Mouse (Mus musculus) stomach, embryonic 16.5 days (tissue): ENCODE results near the gene Kcnd3. TPM values are rescaled to one million over a fixed set of nuclear protein-coding genes. Genes with fewer than 3 reads are reported as not detected.

Source experiments
- ATAC-seq: fragments of 200-750 bp; cut with Nextera tagmentation; 2 replicates; pipeline ENCODE4 v1.8.0; 2017; ENCODE audit warnings: moderate number of reproducible peaks, moderate TSS enrichment; ENCODE audit not compliant: insufficient read depth, low FRiP score
- H3K27ac ChIP-seq: fragments of 300-500 bp; sonication (generic); 2 replicates; pipeline ENCODE4 v1.5.1; 2014; ENCODE audit warnings: low read length
- H3K27me3 ChIP-seq: fragments of 300-500 bp; sonication (generic); 2 replicates; pipeline ENCODE4 v1.6.1; 2014; ENCODE audit warnings: low read length, control low read depth, mixed read lengths; ENCODE audit not compliant: control insufficient read depth, insufficient read depth
- H3K36me3 ChIP-seq: fragments of 300-500 bp; sonication (generic); 2 replicates; pipeline ENCODE4 v1.6.1; 2014; ENCODE audit warnings: low read length; ENCODE audit not compliant: control insufficient read depth, insufficient read depth
- H3K4me1 ChIP-seq: fragments of 300-500 bp; sonication (generic); 2 replicates; pipeline ENCODE4 v1.6.1; 2014; ENCODE audit warnings: low read length, control low read depth, mixed read lengths; ENCODE audit not compliant: control insufficient read depth, insufficient read depth
- H3K4me2 ChIP-seq: fragments of 300-500 bp; sonication (generic); 2 replicates; pipeline ENCODE4 v1.6.1; 2014; ENCODE audit warnings: low read depth, low read length, mixed read lengths
- H3K4me3 ChIP-seq: fragments of 300-500 bp; sonication (generic); replicated peaks from 2 replicates; pipeline ENCODE4 v1.5.1; 2014; ENCODE audit warnings: mild to moderate bottlenecking, low read length
- H3K9ac ChIP-seq: fragments of 300-500 bp; sonication (generic); 2 replicates; pipeline ENCODE4 v1.6.1; 2014; ENCODE audit warnings: low read length
- H3K9me3 ChIP-seq: fragments of 300-500 bp; sonication (generic); replicated peaks from 2 replicates; pipeline ENCODE4 v1.6.1; 2016; ENCODE audit warnings: low read length, control low read depth; ENCODE audit not compliant: control insufficient read depth
- WGBS: fragments of 180-500 bp; shearing (Covaris S2); extraction: QIAGEN DNeasy Blood & Tissue Kit; methylation state at CpG from one replicate; pipeline ENCODE4 v1.1.7; 2014; 5-methylcytosine and 5-hydroxymethylcytosine counted together
- polyA plus RNA-seq: library from polyadenylated mRNA; unstranded; fragments of >200 nt; fragmentation: Nextera tagmentation; extraction: Ambion mirVana; gene quantifications from 2 replicates; pipeline ENCODE4 v1.2.1, GENCODE M21; 2015

The Kcnd3 gene
- polyA plus RNA-seq, 1 experiment from 2014 or later = 5.6 TPM

- no peaks in the 10 kb centered on the region for H3K27me3 ChIP-seq
- H3K4me3 ChIP-seq = no peak overlapping the region
- H3K4me2 ChIP-seq = no peak overlapping the region
- H3K4me1 ChIP-seq = 0 out of 2 replicates have a peak, but pooled peaks cover 4% of the 10 kb centered on the region
- ATAC-seq = no peak
- H3K27ac ChIP-seq = no peak overlapping the region
- no peaks in the 10 kb centered on the region for H3K36me3 ChIP-seq
- no peaks in the 10 kb centered on the region for H3K9me3 ChIP-seq
- 77% methylated on average over 8 of the region's 8 CpGs for WGBS
- no peak overlapping the region for H3K9ac ChIP-seq
These were observed 76.7 kb downstream of the Kcnd3 start for GRCm38 (mm10) chr3:105528860-105529259.

DNA sequence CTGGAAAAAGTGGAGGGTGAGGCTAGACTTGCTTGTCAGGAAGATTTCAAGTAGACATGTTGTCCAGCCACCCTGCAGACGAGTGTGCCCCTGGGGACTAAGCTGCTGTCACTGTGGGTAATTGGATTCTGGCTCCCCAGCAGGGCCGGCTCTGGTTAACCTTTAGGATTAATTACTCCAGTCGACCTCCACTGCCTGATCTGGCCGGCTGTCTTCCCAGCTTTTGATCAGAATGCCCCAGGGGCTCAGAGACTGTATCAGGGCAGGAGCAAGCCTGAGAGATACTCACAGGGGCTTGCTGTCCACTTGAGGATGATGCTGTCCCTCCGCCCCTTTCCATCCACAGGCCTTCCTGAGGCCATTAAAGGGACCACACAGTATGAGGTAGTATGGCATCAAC is 77.6 kb downstream of the Kcnd3 start:
- Histone ChIP-seq H3K36me3 (no peaks in the 10 kb centered on the region), H3K4me1 (0 out of 2 replicates have a peak, but pooled peaks cover 4% of the 10 kb centered on the region), H3K9ac (no peak overlapping the region), H3K9me3 (no peaks in the 10 kb centered on the region), H3K27ac (no peak overlapping the region), H3K4me2 (no peak overlapping the region), H3K4me3 (no peak overlapping the region), H3K27me3 (no peaks in the 10 kb centered on the region)
- no peak for ATAC-seq
- WGBS = 30% methylated on average over 5 of the region's 5 CpGs

DNA sequence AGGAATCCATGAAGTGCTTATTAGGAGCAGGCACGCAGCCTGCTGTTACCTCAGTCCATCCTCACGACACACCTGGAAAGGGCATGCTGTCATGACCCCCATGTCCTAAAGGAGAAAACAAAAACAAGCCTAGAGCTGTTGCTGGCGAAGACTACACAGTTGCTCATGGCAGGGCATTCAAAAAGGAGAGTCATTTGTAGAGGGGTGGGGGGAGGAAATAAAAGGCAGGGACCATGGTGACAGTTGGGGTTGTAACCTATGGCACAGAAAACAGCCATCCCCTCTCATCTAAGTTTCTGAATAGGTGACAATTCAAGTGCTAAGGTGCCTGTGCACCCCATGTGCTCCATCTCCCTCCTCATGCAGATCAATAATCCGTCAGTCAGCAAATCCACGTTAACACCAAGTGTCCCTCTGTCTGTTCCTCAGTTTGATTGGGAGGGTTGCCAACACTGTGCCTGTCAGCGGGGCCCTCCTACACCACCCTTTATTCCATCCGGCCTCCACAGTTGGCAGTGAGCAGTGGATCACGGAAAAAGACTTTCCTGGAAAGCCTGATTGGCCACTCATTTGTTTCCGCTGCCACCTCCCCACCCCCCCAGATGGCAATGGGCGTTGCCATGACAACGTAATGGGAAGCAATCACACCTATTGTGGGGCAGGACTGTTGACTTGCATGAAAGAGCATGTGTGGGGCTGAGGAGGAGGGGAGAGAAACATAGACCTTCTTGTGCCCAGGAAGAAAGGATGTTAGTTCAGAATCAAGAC is 78.4 kb downstream of the Kcnd3 start:
- 0 out of 2 replicates have a peak, but pooled peaks cover 4% of the 10 kb centered on the region for H3K4me1 ChIP-seq
- H3K36me3 ChIP-seq = no peaks in the 10 kb centered on the region
- no peak overlapping the region for H3K27ac ChIP-seq
- no peak overlapping the region for H3K9ac ChIP-seq
- H3K4me3 ChIP-seq = no peak overlapping the region
- 34% methylated on average over 11 of the region's 11 CpGs for WGBS
- no peaks in the 10 kb centered on the region for H3K9me3 ChIP-seq
- no peak overlapping the region for H3K4me2 ChIP-seq
- no peaks in the 10 kb centered on the region for H3K27me3 ChIP-seq
- no peak for ATAC-seq

DNA sequence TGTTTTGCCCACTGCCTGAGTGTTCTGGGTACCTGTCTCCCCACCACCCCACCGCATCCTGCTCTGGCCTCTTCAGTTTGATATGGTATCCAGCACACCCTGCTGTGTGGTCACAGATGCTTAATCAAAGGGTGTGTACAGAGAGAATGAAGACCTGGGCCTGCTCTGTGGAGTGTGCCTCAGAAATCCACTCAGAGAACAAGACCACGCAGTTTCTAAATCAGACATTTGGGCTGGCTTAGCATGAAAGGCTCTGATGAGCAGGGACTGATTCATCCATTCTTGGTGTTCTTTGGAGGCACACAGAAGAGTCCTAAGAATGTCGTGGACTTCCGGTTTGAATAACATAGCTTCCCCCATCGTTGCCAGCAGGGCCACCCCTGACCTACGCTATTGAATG is 86.3 kb downstream of the Kcnd3 start:
- Histone ChIP-seq H3K9ac (no peak overlapping the region), H3K4me1 (no peaks in the 10 kb centered on the region), H3K27me3 (no peaks in the 10 kb centered on the region), H3K36me3 (no peaks in the 10 kb centered on the region), H3K4me3 (no peak overlapping the region), H3K27ac (no peak overlapping the region), H3K4me2 (no peak overlapping the region), H3K9me3 (no peaks in the 10 kb centered on the region)
- ATAC-seq = no peak
- 51% methylated on average over 6 of the region's 6 CpGs for WGBS

DNA sequence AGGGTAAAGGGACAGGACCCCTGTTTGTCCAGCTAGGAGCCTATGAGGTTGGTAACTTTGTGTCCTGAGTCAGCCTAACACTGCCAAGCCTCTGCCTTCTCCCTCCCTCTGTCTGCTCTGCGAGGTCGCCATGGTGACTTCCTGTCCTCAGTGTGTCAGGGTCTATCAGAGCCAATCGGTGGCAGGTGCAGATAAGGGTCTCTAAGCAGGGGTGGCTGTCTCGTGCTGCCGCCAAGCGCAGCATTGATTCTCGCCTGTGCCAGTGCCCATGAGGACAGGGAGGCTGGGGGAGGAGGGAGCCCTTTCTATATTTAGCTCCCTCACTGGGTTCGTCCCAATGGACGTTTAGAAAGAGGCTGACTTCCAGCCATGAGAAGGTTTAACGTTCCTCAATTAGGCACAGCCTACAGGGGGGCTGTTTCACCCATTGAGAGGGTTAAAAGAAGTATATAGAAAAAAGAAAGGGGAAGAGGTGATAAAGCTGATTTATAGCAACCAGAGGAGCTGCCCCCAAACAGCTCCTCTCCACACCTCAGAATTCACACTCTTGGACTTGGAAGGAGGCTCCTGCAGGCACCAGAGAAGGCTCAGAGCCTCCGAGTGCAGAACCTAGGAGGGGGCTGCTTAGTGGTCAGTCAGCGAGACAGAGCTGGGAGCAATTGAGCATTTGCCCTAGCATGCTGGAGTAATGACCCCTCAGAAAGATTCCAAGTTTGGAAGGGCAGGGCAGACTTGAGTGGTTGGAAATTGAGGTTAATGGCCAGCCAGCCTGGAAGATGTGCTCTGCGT is 86.9 kb downstream of the Kcnd3 start:
- H3K27me3 ChIP-seq = no peaks in the 10 kb centered on the region
- no peak overlapping the region for H3K9ac ChIP-seq
- ATAC-seq = peak; percentile 44; the same call in 1 of the 2 replicates
- H3K9me3 ChIP-seq = no peaks in the 10 kb centered on the region
- no peak overlapping the region for H3K4me3 ChIP-seq
- WGBS = 19% methylated on average over 13 of the region's 13 CpGs
- no peak overlapping the region for H3K4me2 ChIP-seq
- H3K27ac ChIP-seq = no peak overlapping the region
- H3K4me1 ChIP-seq = no peaks in the 10 kb centered on the region
- H3K36me3 ChIP-seq = no peaks in the 10 kb centered on the region

DNA sequence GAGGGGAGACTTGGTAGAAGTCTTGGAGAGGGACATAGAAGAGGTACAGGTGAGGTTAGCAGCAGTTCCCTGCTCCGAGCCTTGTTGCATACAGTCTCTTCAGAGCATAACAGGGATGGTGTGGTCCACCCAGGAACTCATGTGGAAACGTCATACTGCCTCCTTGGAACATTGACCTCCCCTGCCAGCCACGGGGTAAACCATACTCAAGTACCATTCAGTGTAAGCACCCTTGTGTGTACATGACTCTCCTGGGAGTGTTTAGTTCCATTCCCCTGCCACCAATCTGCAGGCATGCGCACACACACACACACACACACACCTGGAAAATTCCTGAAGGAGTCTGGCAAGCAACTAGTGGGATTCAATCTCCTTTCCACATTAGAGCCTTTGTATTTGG is 90.6 kb downstream of the Kcnd3 start:
- H3K9me3 ChIP-seq = no peaks in the 10 kb centered on the region
- ATAC-seq = no peak
- H3K36me3 ChIP-seq = no peaks in the 10 kb centered on the region
- no peaks in the 10 kb centered on the region for H3K4me1 ChIP-seq
- H3K4me2 ChIP-seq = no peak overlapping the region
- no peaks in the 10 kb centered on the region for H3K27me3 ChIP-seq
- H3K27ac ChIP-seq = no peak overlapping the region
- H3K4me3 ChIP-seq = no peak overlapping the region
- WGBS = 72% methylated on average over 4 of the region's 4 CpGs
- H3K9ac ChIP-seq = no peak overlapping the region

DNA sequence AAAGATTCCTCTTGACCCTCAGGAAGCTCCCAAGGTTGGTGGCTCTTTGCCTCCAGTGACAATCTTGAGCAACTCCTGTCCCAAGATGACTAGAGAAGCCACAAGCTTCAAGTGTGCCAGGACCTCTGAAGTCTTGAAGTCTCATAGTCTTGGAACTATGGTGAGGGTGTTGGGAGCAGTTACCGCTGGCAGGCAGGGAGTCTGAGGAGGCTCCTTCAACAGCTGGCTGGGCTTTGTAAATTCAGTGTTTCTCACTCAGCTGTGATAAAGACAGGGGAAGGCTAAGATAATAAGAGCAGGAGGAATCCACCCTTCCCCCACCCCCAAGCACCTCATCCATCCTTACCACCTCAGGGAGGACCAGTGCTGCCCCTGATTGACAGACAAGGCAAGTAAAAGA is 92.0 kb downstream of the Kcnd3 start:
- H3K36me3 ChIP-seq = no peaks in the 10 kb centered on the region
- no peak overlapping the region for H3K4me2 ChIP-seq
- no peaks in the 10 kb centered on the region for H3K9me3 ChIP-seq
- H3K4me3 ChIP-seq = no peak overlapping the region
- ATAC-seq = no peak
- H3K27ac ChIP-seq = no peak overlapping the region
- WGBS = 91% methylated on average over 1 of the region's 1 CpGs
- H3K27me3 ChIP-seq = no peaks in the 10 kb centered on the region
- no peak overlapping the region for H3K9ac ChIP-seq
- H3K4me1 ChIP-seq = no peaks in the 10 kb centered on the region

DNA sequence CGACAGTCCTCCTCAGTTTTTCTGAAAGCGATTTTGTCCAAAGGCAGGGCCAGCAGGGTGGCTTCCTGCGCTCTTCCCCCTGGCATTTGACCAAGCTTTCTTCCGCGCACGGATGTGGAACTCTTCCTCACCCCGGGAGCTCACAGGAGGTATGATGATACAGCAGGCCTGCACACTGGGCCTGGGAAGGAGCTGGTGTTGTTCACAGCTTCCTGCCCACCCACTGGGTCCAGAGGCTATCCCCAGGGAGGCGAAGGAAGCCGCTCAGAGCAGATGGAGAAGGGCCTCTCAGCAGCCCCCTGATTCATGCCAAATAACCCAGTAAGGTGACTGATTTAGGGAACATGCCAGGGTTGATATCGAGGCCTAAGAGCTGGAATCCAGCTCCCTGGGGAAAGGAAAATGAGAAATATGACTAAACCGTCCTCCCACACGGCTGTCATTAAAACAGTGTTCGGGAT is 94.5 kb downstream of the Kcnd3 start:
- H3K4me3 ChIP-seq = no peak overlapping the region
- no peak overlapping the region for H3K4me2 ChIP-seq
- no peaks in the 10 kb centered on the region for H3K36me3 ChIP-seq
- H3K4me1 ChIP-seq = no peaks in the 10 kb centered on the region
- WGBS = 35% methylated on average over 13 of the region's 13 CpGs
- H3K9me3 ChIP-seq = no peaks in the 10 kb centered on the region
- H3K27me3 ChIP-seq = no peaks in the 10 kb centered on the region
- no peak overlapping the region for H3K27ac ChIP-seq
- H3K9ac ChIP-seq = 0 out of 2 replicates have a peak overlapping the region, but pooled peaks have one; percentile 8
- ATAC-seq = no peak

DNA sequence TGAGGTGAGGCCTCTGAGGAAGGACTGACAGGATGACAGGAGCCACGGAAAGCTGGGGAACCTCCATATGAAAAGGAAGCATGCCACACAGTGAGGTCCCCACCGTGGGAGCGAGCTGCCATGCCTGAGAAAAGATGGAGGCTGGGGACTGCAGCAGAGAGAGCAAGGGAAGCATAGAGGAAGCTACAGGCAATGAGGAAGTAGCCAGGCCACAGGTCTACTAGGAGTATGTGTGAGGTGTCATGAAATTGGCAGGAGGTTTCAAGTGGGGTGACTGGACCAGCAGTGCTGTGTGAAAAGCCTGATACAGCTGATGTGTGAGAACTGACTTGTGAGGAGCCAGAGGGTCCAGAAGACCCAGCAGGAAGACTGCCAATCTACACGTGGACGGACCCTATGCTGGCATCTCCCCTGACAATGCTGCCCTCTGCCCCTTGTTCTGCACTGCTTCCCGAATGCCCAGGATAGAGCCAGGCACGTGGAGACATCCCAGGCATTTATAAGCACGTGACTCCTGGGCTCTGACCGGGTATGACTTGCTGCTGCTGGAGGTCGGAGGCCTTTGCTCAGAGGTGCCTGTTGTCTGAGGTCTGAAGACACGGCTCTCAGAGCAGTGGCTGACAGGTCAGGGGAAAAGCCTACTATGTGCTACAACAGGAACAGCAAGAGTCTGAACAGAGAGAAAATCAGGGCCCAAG is 96.1 kb downstream of the Kcnd3 start:
- Histone ChIP-seq H3K4me1 (no peaks in the 10 kb centered on the region), H3K4me3 (no peak overlapping the region), H3K27me3 (no peaks in the 10 kb centered on the region), H3K36me3 (no peaks in the 10 kb centered on the region), H3K9ac (no peak overlapping the region), H3K4me2 (no peak overlapping the region), H3K27ac (no peak overlapping the region), H3K9me3 (no peaks in the 10 kb centered on the region)
- WGBS = 74% methylated on average over 11 of the region's 11 CpGs
- ATAC-seq = no peak
